Comparison of ENCODE assay signal across 28 mouse cellular contexts in the genomic region with DNA sequence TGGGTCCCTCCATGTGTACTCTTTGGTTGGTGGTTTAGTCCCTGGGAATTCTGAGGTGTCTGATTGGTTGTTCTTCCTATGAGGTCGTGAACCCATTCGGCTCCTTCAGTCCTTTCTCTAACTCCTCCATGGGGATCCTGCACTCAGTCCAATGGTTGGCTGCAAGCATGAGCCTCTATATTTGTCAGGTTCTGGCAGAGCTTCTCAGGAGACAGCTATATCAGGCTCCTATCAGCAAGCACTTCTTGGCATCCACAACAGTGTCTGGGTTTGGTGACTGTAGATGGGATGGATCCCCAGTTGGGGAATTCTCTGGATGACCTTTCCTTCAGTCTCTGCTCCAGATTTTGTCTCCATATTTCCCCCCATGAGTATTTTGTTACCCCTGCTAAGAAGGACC. TPM values are rescaled to one million over a fixed set of nuclear protein-coding genes. Genes with fewer than 3 reads are reported as not detected.
"Had no signal": no experiment of that assay in that cellular context is flagged by ENCODE, and none has a peak within 500 bp of the region (broad histone marks: within the 10 kb centered on the region; RNA-seq: fewer than 3 reads in every experiment).

No protein-coding gene starts in this region.

RNA-seq across cellular contexts. Expression of a gene that starts 32.9 kb away (rescaled TPM):
- total RNA-seq: common myeloid progenitor, adult 5-6 weeks; forebrain, postnatal 0 days; gastrocnemius, adult 18-20 months; gastrocnemius, adult 2 months; gastrocnemius, adult 8-10 months; gastrocnemius, postnatal 10 days; gastrocnemius, postnatal 14 days; gastrocnemius, postnatal 25 days; gastrocnemius, postnatal 36 days; gastrocnemius, postnatal 4 days; granulocyte monocyte progenitor cell, adult 5-6 weeks; heart, adult 8-10 months had no signal
- polyA plus RNA-seq: cortical plate, adult 2 months; embryonic facial prominence, embryonic 10.5 days; embryonic facial prominence, embryonic 11.5 days; embryonic facial prominence, embryonic 12.5 days; embryonic facial prominence, embryonic 13.5 days; embryonic facial prominence, embryonic 14.5 days; embryonic facial prominence, embryonic 15.5 days; erythroblast, embryonic 14.5 days; forebrain, embryonic 10.5 days; forebrain, embryonic 11.5 days; forebrain, embryonic 12.5 days; forebrain, embryonic 13.5 days; forebrain, embryonic 14.5 days; forebrain, embryonic 16.5 days; frontal cortex, adult 2 months; heart, embryonic 10.5 days had no signal
